Mouse (Mus musculus) stomach, postnatal 0 days (tissue): ENCODE results near the gene Vwf.
A peak's percentile ranks its signal among the peaks of the same experiment; 100 is the strongest.

Experiments used
- CTCF ChIP-seq: IDR thresholded peaks from 2 replicates; pipeline ENCODE4 v1.5.1; 2016; ENCODE audit warnings: antibody characterized with exemption, low read depth, mild to moderate bottlenecking, moderate library complexity
- EP300 ChIP-seq: optimal IDR thresholded peaks from 2 replicates; pipeline ENCODE3; 2016; ENCODE audit warnings: antibody characterized with exemption

- no peak for TF ChIP-seq EP300
- 0 out of 2 replicates have a peak, but pooled peaks have one; percentile 12 for TF ChIP-seq CTCF
Observed at GRCm38 (mm10) chr6:125521558-125522193, 24.9 kb upstream of the Vwf start.
